Mouse (Mus musculus) forebrain, embryonic 14.5 days (tissue): Measurements from ENCODE around the gene Accs. TPM values are rescaled to one million over a fixed set of nuclear protein-coding genes. Genes with fewer than 3 reads are reported as not detected.
A peak's percentile ranks its signal among the peaks of the same experiment; 100 is the strongest.

Experiments used
- ATAC-seq: fragments of 200-750 bp; cut with Nextera tagmentation; 2 replicates; pipeline ENCODE4 v1.8.0; 2017; ENCODE audit warnings: mild to moderate bottlenecking, moderate library complexity
- DNase-seq: peaks from one replicate; pipeline ENCODE4 v3.0.0-alpha.2; 2015; ENCODE audit warnings: low spot score
- H3K27ac ChIP-seq: fragments of 300-500 bp; sonication (generic); 2 replicates; pipeline ENCODE4 v1.5.1; 2014; ENCODE audit warnings: low read depth, mild to moderate bottlenecking, control low read depth, low read length, moderate library complexity
- H3K27me3 ChIP-seq: fragments of 300-500 bp; sonication (generic); replicated peaks from 2 replicates; pipeline ENCODE4 v1.6.1; 2014; ENCODE audit warnings: low read length, control low read depth, mixed read lengths; ENCODE audit not compliant: control insufficient read depth, insufficient read depth
- H3K36me3 ChIP-seq: fragments of 300-500 bp; sonication (generic); 2 replicates; pipeline ENCODE4 v1.6.1; 2014; ENCODE audit warnings: low read length, control low read depth; ENCODE audit not compliant: control insufficient read depth, insufficient read depth
- H3K4me1 ChIP-seq: fragments of 300-500 bp; sonication (generic); 2 replicates; pipeline ENCODE4 v1.6.1; 2014; ENCODE audit warnings: antibody characterized with exemption, low read length, control low read depth; ENCODE audit not compliant: control insufficient read depth, insufficient read depth
- H3K4me2 ChIP-seq: fragments of 300-500 bp; sonication (generic); 2 replicates; pipeline ENCODE4 v1.6.1; 2014; ENCODE audit warnings: mild to moderate bottlenecking, control low read depth, low read length
- H3K4me3 ChIP-seq: fragments of 300-500 bp; sonication (generic); 2 replicates; pipeline ENCODE4 v1.5.1; 2014; ENCODE audit warnings: low read depth, low read length, control low read depth
- H3K9ac ChIP-seq: fragments of 300-500 bp; sonication (generic); 2 replicates; pipeline ENCODE4 v1.6.1; 2014; ENCODE audit warnings: mild to moderate bottlenecking, low read length, control low read depth, moderate library complexity
- H3K9me3 ChIP-seq: fragments of 300-500 bp; sonication (generic); replicated peaks from 2 replicates; pipeline ENCODE4 v1.6.1; 2016; ENCODE audit warnings: low read length, control low read depth, mixed read lengths; ENCODE audit not compliant: control insufficient read depth
- WGBS: fragments of 180-500 bp; shearing (Covaris S2); extraction: QIAGEN DNeasy Blood & Tissue Kit; methylation state at CpG from one replicate; pipeline ENCODE4 v1.1.7; 2014; 5-methylcytosine and 5-hydroxymethylcytosine counted together
- polyA plus RNA-seq: library from polyadenylated mRNA; unstranded; fragments of >200 nt; fragmentation: Nextera tagmentation; extraction: Ambion mirVana; gene quantifications from 2 replicates; pipeline ENCODE4 v1.2.1, GENCODE M21; 2014

Gene Accs
- polyA plus RNA-seq, 1 experiment from 2014 or later = 8.0 TPM

GRCm38 (mm10) chr2:93791516-93792499 lies 57.9 kb downstream of the Accs start:
- H3K27ac ChIP-seq = no peak overlapping the region; the same call in 1 of the 2 replicates
- H3K4me3 ChIP-seq = no peak overlapping the region
- ATAC-seq = peak; percentile 67; the same call in 1 of the 2 replicates
- 71% methylated on average over 13 of the region's 13 CpGs for WGBS
- no peak overlapping the region for H3K9ac ChIP-seq
- no peaks in the 10 kb centered on the region for H3K9me3 ChIP-seq
- H3K27me3 ChIP-seq = no peaks in the 10 kb centered on the region
- no peak overlapping the region for H3K4me2 ChIP-seq
- no peaks in the 10 kb centered on the region for H3K4me1 ChIP-seq
- peaks cover 46% of the 10 kb centered on the region for H3K36me3 ChIP-seq
- DNase-seq = peak; percentile 36

GRCm38 (mm10) chr2:93790798-93791345 lies 58.9 kb downstream of the Accs start:
- ATAC-seq (no peak), DNase-seq (no peak)
- Histone ChIP-seq H3K27me3 (no peaks in the 10 kb centered on the region), H3K36me3 (peaks cover 39% of the 10 kb centered on the region), H3K27ac (no peak overlapping the region), H3K4me3 (no peak overlapping the region), H3K4me1 (no peaks in the 10 kb centered on the region), H3K4me2 (no peak overlapping the region), H3K9me3 (no peaks in the 10 kb centered on the region), H3K9ac (no peak overlapping the region)
- WGBS = 89% methylated on average over 4 of the region's 4 CpGs

GRCm38 (mm10) chr2:93788557-93788956 lies 61.2 kb downstream of the Accs start:
- Histone ChIP-seq H3K4me3 (no peak overlapping the region), H3K9ac (no peak overlapping the region), H3K36me3 (peaks cover 17% of the 10 kb centered on the region), H3K4me1 (peaks cover 3% of the 10 kb centered on the region; the same call in 1 of the 2 replicates), H3K9me3 (no peaks in the 10 kb centered on the region), H3K27ac (no peak overlapping the region), H3K4me2 (no peak overlapping the region), H3K27me3 (no peaks in the 10 kb centered on the region)
- DNase-seq = no peak
- 91% methylated on average over 5 of the region's 5 CpGs for WGBS
- ATAC-seq = no peak

GRCm38 (mm10) chr2:93786175-93786574 lies 63.6 kb downstream of the Accs start:
- peak; percentile 96 for DNase-seq
- Histone ChIP-seq H3K27me3 (no peaks in the 10 kb centered on the region), H3K4me2 (no peak overlapping the region), H3K4me3 (no peak overlapping the region), H3K9ac (no peak overlapping the region), H3K36me3 (peaks cover 8% of the 10 kb centered on the region), H3K27ac (no peak overlapping the region), H3K9me3 (no peaks in the 10 kb centered on the region), H3K4me1 (peaks cover 3% of the 10 kb centered on the region; the same call in 1 of the 2 replicates)
- WGBS = 52% methylated on average over 4 of the region's 4 CpGs
- peak; percentile 74 for ATAC-seq

- Histone ChIP-seq H3K27me3 (no peaks in the 10 kb centered on the region), H3K36me3 (peaks cover 8% of the 10 kb centered on the region), H3K4me1 (peaks cover 3% of the 10 kb centered on the region; the same call in 1 of the 2 replicates), H3K27ac (no peak overlapping the region), H3K4me2 (no peak overlapping the region), H3K4me3 (no peak overlapping the region), H3K9me3 (no peaks in the 10 kb centered on the region), H3K9ac (no peak overlapping the region)
- WGBS = 46% methylated on average over 2 of the region's 2 CpGs
- DNase-seq (no peak), ATAC-seq (no peak)
These were observed 64.3 kb downstream of the Accs start for GRCm38 (mm10) chr2:93785432-93785798.

GRCm38 (mm10) chr2:93784721-93785431 lies 64.9 kb downstream of the Accs start:
- Histone ChIP-seq H3K4me2 (no peak overlapping the region), H3K27ac (no peak overlapping the region), H3K27me3 (no peaks in the 10 kb centered on the region), H3K4me1 (peaks cover 3% of the 10 kb centered on the region; the same call in 1 of the 2 replicates), H3K36me3 (peaks cover 6% of the 10 kb centered on the region), H3K4me3 (no peak overlapping the region), H3K9ac (no peak overlapping the region), H3K9me3 (no peaks in the 10 kb centered on the region)
- WGBS = 48% methylated on average over 12 of the region's 12 CpGs
- ATAC-seq (peak; percentile 56; the same call in 1 of the 2 replicates), DNase-seq (peak; percentile 23)

- Histone ChIP-seq H3K4me3 (no peak overlapping the region), H3K9ac (no peak overlapping the region), H3K36me3 (peaks cover 5% of the 10 kb centered on the region), H3K4me1 (peaks cover 7% of the 10 kb centered on the region; the same call in 1 of the 2 replicates), H3K27me3 (no peaks in the 10 kb centered on the region), H3K4me2 (no peak overlapping the region), H3K9me3 (no peaks in the 10 kb centered on the region), H3K27ac (no peak overlapping the region)
- WGBS = 70% methylated on average over 9 of the region's 9 CpGs
- DNase-seq = no peak
- no peak for ATAC-seq
These were observed 65.7 kb downstream of the Accs start for GRCm38 (mm10) chr2:93783926-93784539.
